Mouse (Mus musculus) liver, embryonic 14.5 days (tissue): ENCODE data around the gene Gm42742. TPM values are rescaled to one million over a fixed set of nuclear protein-coding genes. Genes with fewer than 3 reads are reported as not detected.

Experiments
- ATAC-seq: fragments of 200-750 bp; cut with Nextera tagmentation; 2 replicates; pipeline ENCODE4 v1.8.0; 2017; ENCODE audit warnings: moderate number of reproducible peaks, mild to moderate bottlenecking, moderate library complexity; ENCODE audit not compliant: insufficient read depth
- DNase-seq, 3 experiments: peaks; one replicate each; pipeline ENCODE4 v3.0.0-alpha.2; 2012 to 2013; ENCODE audit warnings: low read depth in 3 of 3, low spot score in 3 of 3
- H3K27ac ChIP-seq: fragments of 300-500 bp; sonication (generic); 2 replicates; pipeline ENCODE4 v1.5.1; 2014; ENCODE audit warnings: moderate library complexity, mild to moderate bottlenecking, control low read depth, inconsistent platforms
- H3K27me3 ChIP-seq: fragments of 300-500 bp; sonication (generic); 2 replicates; pipeline ENCODE4 v1.6.1; 2014; ENCODE audit warnings: mild to moderate bottlenecking, low read length, moderate library complexity; ENCODE audit not compliant: control insufficient read depth, insufficient read depth
- H3K36me3 ChIP-seq: fragments of 300-500 bp; sonication (generic); replicated peaks from 2 replicates; pipeline ENCODE4 v1.6.1; 2014; ENCODE audit warnings: low read depth; ENCODE audit not compliant: control insufficient read depth, insufficient read depth
- H3K4me1 ChIP-seq, 2 experiments: fragments of 200-500 bp in 1 of 2; fragments of 300-500 bp in 1 of 2; sonication (generic) in 1 of 2; replicated peaks; 2 replicates each; pipeline ENCODE4 v1.6.1; 2012 to 2014; ENCODE audit warnings: antibody characterized with exemption in 1 of 2, inconsistent platforms in 1 of 2, low read length in 1 of 2; ENCODE audit not compliant: control insufficient read depth in 2 of 2, insufficient read depth in 2 of 2
- H3K4me2 ChIP-seq: fragments of 300-500 bp; sonication (generic); 2 replicates; pipeline ENCODE4 v1.6.1; 2014; ENCODE audit warnings: low read depth, mild to moderate bottlenecking, control low read depth, moderate library complexity
- H3K4me3 ChIP-seq, 2 experiments: fragments of 200-500 bp in 1 of 2; fragments of 300-500 bp in 1 of 2; sonication (generic) in 1 of 2; 2 replicates each; pipeline ENCODE4 v1.5.1; 2012 to 2014; ENCODE audit warnings: low read depth in 2 of 2, low read length in 2 of 2, mild to moderate bottlenecking in 2 of 2, control low read depth in 1 of 2, inconsistent platforms in 1 of 2, moderate library complexity in 1 of 2; ENCODE audit not compliant: insufficient read depth in 1 of 2
- H3K9ac ChIP-seq: fragments of 300-500 bp; sonication (generic); replicated peaks from 2 replicates; pipeline ENCODE4 v1.6.1; 2014; ENCODE audit warnings: mild to moderate bottlenecking, control low read depth, moderate library complexity
- H3K9me3 ChIP-seq: fragments of 300-500 bp; sonication (generic); 2 replicates; pipeline ENCODE4 v1.6.1; 2016; ENCODE audit warnings: low read length, mixed read lengths; ENCODE audit not compliant: control insufficient read depth
- CTCF ChIP-seq: IDR thresholded peaks from 2 replicates; pipeline ENCODE4 v1.5.1; 2016; ENCODE audit warnings: antibody characterized with exemption, low read depth, control low read depth
- EP300 ChIP-seq: IDR thresholded peaks from 2 replicates; pipeline ENCODE4 v1.6.1; 2016; ENCODE audit warnings: antibody characterized with exemption, low read depth
- WGBS: fragments of 180-500 bp; shearing (Covaris S2); extraction: QIAGEN DNeasy Blood & Tissue Kit; methylation state at CpG from one replicate; pipeline ENCODE4 v1.1.7; 2014; ENCODE audit not compliant: insufficient replicate concordance; 5-methylcytosine and 5-hydroxymethylcytosine counted together
- polyA plus RNA-seq, 2 experiments: library from polyadenylated mRNA; depleted of rRNA in 1 of 2; stranded (reverse) in 1 of 2; unstranded in 1 of 2; fragments of >200 nt; fragmentation: Nextera tagmentation in 1 of 2; extraction: Ambion mirVana in 1 of 2; gene quantifications; 2 replicates each; pipeline versions ENCODE4 v1.2.1 to v1.2.3; 2012 to 2014

Gene Gm42742
- polyA plus RNA-seq, 2 experiments = 1.2 to 15.7 TPM

GRCm38 (mm10) chr7:127011051-127011450 lies 9.8 kb downstream of the Gm42742 start:
- Histone ChIP-seq H3K27me3 (no peaks in the 10 kb centered on the region), H3K9me3 (no peaks in the 10 kb centered on the region), H3K27ac (no peak overlapping the region), H3K4me3 (no peak overlapping the region), H3K9ac (no peak overlapping the region), H3K4me2 (no peak overlapping the region), H3K4me1 (peaks cover 19 to 33% of the 10 kb centered on the region in 2 experiments), H3K36me3 (peaks cover 5% of the 10 kb centered on the region)
- TF ChIP-seq CTCF (no peak), EP300 (no peak)
- DNase-seq = no peak
- 87% methylated on average over 2 of the region's 2 CpGs for WGBS
- ATAC-seq = no peak

GRCm38 (mm10) chr7:127009307-127010085 lies 11.4 kb downstream of the Gm42742 start:
- peaks cover 19 to 26% of the 10 kb centered on the region in 2 experiments for H3K4me1 ChIP-seq
- WGBS = 74% methylated on average over 17 of the region's 17 CpGs
- H3K9me3 ChIP-seq = no peaks in the 10 kb centered on the region
- H3K27ac ChIP-seq = peak overlapping the region; percentile 94
- no peaks in the 10 kb centered on the region for H3K27me3 ChIP-seq
- peak overlapping the region; percentile 60 for H3K4me2 ChIP-seq
- no peak for ATAC-seq
- H3K36me3 ChIP-seq = peaks cover 3% of the 10 kb centered on the region; the same call in 1 of the 2 replicates
- no peak for DNase-seq
- no peak overlapping the region for H3K4me3 ChIP-seq
- H3K9ac ChIP-seq = no peak overlapping the region; the same call in 1 of the 2 replicates
- TF ChIP-seq EP300 = no peak
- TF ChIP-seq CTCF = no peak

- ATAC-seq = peak; percentile 95
- TF ChIP-seq EP300 (no peak), CTCF (no peak)
- no peaks in the 10 kb centered on the region for H3K27me3 ChIP-seq
- no peak overlapping the region for H3K4me3 ChIP-seq
- DNase-seq = peak; percentile 66 to 76 (median 69)
- no peaks in the 10 kb centered on the region for H3K9me3 ChIP-seq
- H3K36me3 ChIP-seq = peaks cover 3% of the 10 kb centered on the region; the same call in 1 of the 2 replicates
- peak overlapping the region; percentile 94 for H3K27ac ChIP-seq
- H3K9ac ChIP-seq = peak overlapping the region; percentile 65
- H3K4me2 ChIP-seq = peak overlapping the region; percentile 60
- peaks cover 19 to 22% of the 10 kb centered on the region in 2 experiments for H3K4me1 ChIP-seq
- WGBS = 32% methylated on average over 9 of the region's 9 CpGs
Observed at GRCm38 (mm10) chr7:127008239-127009019, 12.5 kb downstream of the Gm42742 start.

GRCm38 (mm10) chr7:127007313-127008024 lies 13.4 kb downstream of the Gm42742 start:
- WGBS = 76% methylated on average over 6 of the region's 6 CpGs
- no peak for ATAC-seq

More at GRCm38 (mm10) chr7:127007313-127008024, 13.4 kb downstream of the Gm42742 start:
- Histone ChIP-seq H3K4me3 (no peak overlapping the region), H3K4me2 (no peak overlapping the region), H3K9ac (no peak overlapping the region; the same call in 1 of the 2 replicates), H3K27ac (no peak overlapping the region), H3K27me3 (no peaks in the 10 kb centered on the region), H3K36me3 (peaks cover 3% of the 10 kb centered on the region; the same call in 1 of the 2 replicates), H3K9me3 (no peaks in the 10 kb centered on the region), H3K4me1 (peaks cover 19 to 22% of the 10 kb centered on the region in 2 experiments)
- TF ChIP-seq EP300 = no peak
- no peak for TF ChIP-seq CTCF
- no peak for DNase-seq
